Mouse (Mus musculus): ENCODE measurements around the gene Vmn1r115. TPM values are rescaled to one million over a fixed set of nuclear protein-coding genes. Genes with fewer than 3 reads are reported as not detected.

Vmn1r115 gene
- polyA plus RNA-seq (2014; fragmentation: Illumina TruSeq; extraction: RNeasy Lipid Tissue Mini Kit (QIAGEN cat#74804); ENCODE audit: insufficient read depth, low read depth, low replicate concordance), result not detected

GRCm38 (mm10) chr7:20844885-20845284 is at the start of gene Vmn1r115:
Vmn1r115 (minus strand) TSS chr7:20844985.

GRCm38 (mm10) chr7:20884021-20884420 is 39.2 kb upstream of the Vmn1r115 start, which contains the start of gene Vmn1r117:
Vmn1r117 (minus strand) TSS chr7:20884121.

GRCm38 (mm10) chr7:20871956-20872355 is 27.2 kb upstream of the Vmn1r115 start, which contains the start of gene Vmn1r116:
Vmn1r116 (plus strand) TSS chr7:20872256.

GRCm38 (mm10) chr7:20812086-20812485 is 32.7 kb downstream of the Vmn1r115 start, which contains the start of gene Vmn1r114:
Vmn1r114 (minus strand) TSS chr7:20812186.

Other genes starting within 250 kb of the Vmn1r115 start
- not detected for gene Gm4513, start 246.0 kb downstream of the Vmn1r115 start, polyA plus RNA-seq (2014; fragmentation: Illumina TruSeq; extraction: RNeasy Lipid Tissue Mini Kit (QIAGEN cat#74804); ENCODE audit: insufficient read depth, low read depth, low replicate concordance)
- gene Vmn1r107, start 176.1 kb downstream of the Vmn1r115 start, polyA plus RNA-seq (2014; fragmentation: Illumina TruSeq; extraction: RNeasy Lipid Tissue Mini Kit (QIAGEN cat#74804); ENCODE audit: insufficient read depth, low read depth, low replicate concordance), result not detected
- gene Vmn1r111, start 141.8 kb downstream of the Vmn1r115 start, polyA plus RNA-seq (2014; fragmentation: Illumina TruSeq; extraction: RNeasy Lipid Tissue Mini Kit (QIAGEN cat#74804); ENCODE audit: insufficient read depth, low read depth, low replicate concordance), result not detected
- gene Gm10668, start 114.4 kb downstream of the Vmn1r115 start, polyA plus RNA-seq (2014; fragmentation: Illumina TruSeq; extraction: RNeasy Lipid Tissue Mini Kit (QIAGEN cat#74804); ENCODE audit: insufficient read depth, low read depth, low replicate concordance), result not detected
- gene Vmn1r112, start 73.8 kb downstream of the Vmn1r115 start, polyA plus RNA-seq (2014; fragmentation: Illumina TruSeq; extraction: RNeasy Lipid Tissue Mini Kit (QIAGEN cat#74804); ENCODE audit: insufficient read depth, low read depth, low replicate concordance), result not detected
- gene Vmn1r113, start 57.7 kb downstream of the Vmn1r115 start, polyA plus RNA-seq (2014; fragmentation: Illumina TruSeq; extraction: RNeasy Lipid Tissue Mini Kit (QIAGEN cat#74804); ENCODE audit: insufficient read depth, low read depth, low replicate concordance), result not detected
- not detected for gene Vmn1r114, start 32.8 kb downstream of the Vmn1r115 start, polyA plus RNA-seq (2014; fragmentation: Illumina TruSeq; extraction: RNeasy Lipid Tissue Mini Kit (QIAGEN cat#74804); ENCODE audit: insufficient read depth, low read depth, low replicate concordance)
- gene Vmn1r116, start 27.3 kb upstream of the Vmn1r115 start, polyA plus RNA-seq (2014; fragmentation: Illumina TruSeq; extraction: RNeasy Lipid Tissue Mini Kit (QIAGEN cat#74804); ENCODE audit: insufficient read depth, low read depth, low replicate concordance), result not detected
- gene Vmn1r117, start 39.1 kb upstream of the Vmn1r115 start, polyA plus RNA-seq (2014; fragmentation: Illumina TruSeq; extraction: RNeasy Lipid Tissue Mini Kit (QIAGEN cat#74804); ENCODE audit: insufficient read depth, low read depth, low replicate concordance), result not detected
- gene Vmn1r118, start 67.4 kb upstream of the Vmn1r115 start, polyA plus RNA-seq (2014; fragmentation: Illumina TruSeq; extraction: RNeasy Lipid Tissue Mini Kit (QIAGEN cat#74804); ENCODE audit: insufficient read depth, low read depth, low replicate concordance), result not detected
- gene Vmn1r119, start 167.5 kb upstream of the Vmn1r115 start, polyA plus RNA-seq (2014; fragmentation: Illumina TruSeq; extraction: RNeasy Lipid Tissue Mini Kit (QIAGEN cat#74804); ENCODE audit: insufficient read depth, low read depth, low replicate concordance), result not detected
- not detected for gene Vmn1r120, start 208.8 kb upstream of the Vmn1r115 start, polyA plus RNA-seq (2014; fragmentation: Illumina TruSeq; extraction: RNeasy Lipid Tissue Mini Kit (QIAGEN cat#74804); ENCODE audit: insufficient read depth, low read depth, low replicate concordance)